Mouse (Mus musculus): ENCODE measurements around the gene Rnf7.

GRCm38 (mm10) chr9:96445351-96445750, 33.1 kb downstream of the Rnf7 start:
- TF ChIP-seq CTCF (conservative IDR thresholded peaks at IDR 0.05; ENCODE audit: insufficient read depth, insufficient read length, low read depth, low read length) (no peak), POLR2A (IDR thresholded peaks at IDR 0.05; ENCODE audit: low read depth, low read length) (no peak)

Data from kidney, adult 2 months (tissue).